Mouse (Mus musculus) thymus, postnatal 10 days (tissue): ENCODE results near the gene Pogz.
"Not testable (repeated sequence)": the region's sequence is repeated elsewhere in the genome, so short reads cannot be mapped to it uniquely, and the experiment has no call there.

Experiments
- DNase-seq, 2 experiments: peaks; one replicate each; pipeline ENCODE4 v3.0.0; 2021; ENCODE audit warnings: low spot score in 2 of 2

The Pogz gene

GRCm38 (mm10) chr3:94915903-94916741 is 78.8 kb downstream of the Pogz start:
- DNase-seq: peak in 1 of 2 experiments; percentile 8

- no peak for DNase-seq
Measured at GRCm38 (mm10) chr3:94917816-94918361, 80.5 kb downstream of the Pogz start.

- DNase-seq: no peak
Measured at GRCm38 (mm10) chr3:94918845-94919244, 81.5 kb downstream of the Pogz start.

- DNase-seq: no peak
Measured at GRCm38 (mm10) chr3:94921104-94921503, 83.7 kb downstream of the Pogz start.

DNA sequence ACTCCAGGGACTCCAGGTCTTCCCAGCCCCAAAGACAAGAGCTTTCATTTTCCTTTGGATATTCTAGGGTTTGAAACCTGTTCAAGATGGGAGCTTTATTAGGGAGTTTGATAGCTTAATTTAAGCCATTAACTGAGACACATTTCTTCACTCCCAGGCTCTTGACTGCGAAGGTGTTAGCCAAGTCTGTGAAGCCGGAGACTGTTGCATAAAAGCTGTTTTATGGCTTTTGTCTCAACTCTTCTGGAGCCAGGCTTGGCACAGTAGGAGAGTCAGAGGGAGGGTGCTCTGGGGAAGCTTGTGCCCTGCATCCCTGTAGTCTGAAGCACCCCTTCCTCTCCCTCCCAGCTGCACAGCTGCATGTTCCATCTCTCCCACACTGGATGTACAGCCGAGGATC is 85.0 kb downstream of the Pogz start:
- DNase-seq: no peak

DNA sequence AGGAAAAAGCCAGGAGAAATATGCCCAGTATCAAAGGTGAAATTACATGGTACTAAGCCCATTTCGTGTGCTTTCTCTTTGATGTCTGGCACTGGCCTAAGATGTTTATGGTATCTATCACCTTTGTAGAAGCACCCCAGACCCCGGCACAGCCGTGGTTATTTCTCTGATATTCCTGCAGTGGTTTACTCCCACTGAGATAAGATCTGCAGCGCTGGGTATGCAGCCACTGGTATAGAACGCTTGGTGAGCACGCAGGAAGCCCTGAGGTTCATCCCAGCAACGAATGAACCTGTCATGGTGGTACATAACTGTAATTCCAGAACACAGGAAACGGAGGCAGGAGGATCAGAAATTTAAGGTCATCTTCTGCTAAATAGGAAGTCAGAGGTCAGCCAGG is 87.3 kb downstream of the Pogz start:
- DNase-seq: no peak

DNA sequence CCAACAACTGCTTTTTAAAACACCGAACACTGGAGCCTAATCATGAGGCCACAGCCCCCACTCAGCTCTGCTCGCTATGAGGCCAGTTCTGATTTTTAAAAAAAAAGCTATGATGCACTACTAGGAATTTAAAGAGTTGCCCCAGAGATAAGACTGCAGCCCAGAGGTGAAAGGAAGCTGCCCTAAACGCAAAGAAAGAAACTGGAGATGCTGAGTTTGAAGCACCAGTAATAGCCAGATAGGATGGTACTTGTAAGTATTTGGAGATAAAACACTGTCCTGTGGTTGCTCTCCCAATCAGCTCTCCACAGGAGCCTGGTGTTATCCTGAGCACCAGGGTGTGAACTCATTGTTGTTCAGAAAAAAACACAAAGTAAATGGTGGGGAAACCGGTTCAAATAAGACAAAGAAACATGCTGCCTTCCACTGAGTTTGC is 89.0 kb downstream of the Pogz start:
- not testable (repeated sequence) for DNase-seq

DNA sequence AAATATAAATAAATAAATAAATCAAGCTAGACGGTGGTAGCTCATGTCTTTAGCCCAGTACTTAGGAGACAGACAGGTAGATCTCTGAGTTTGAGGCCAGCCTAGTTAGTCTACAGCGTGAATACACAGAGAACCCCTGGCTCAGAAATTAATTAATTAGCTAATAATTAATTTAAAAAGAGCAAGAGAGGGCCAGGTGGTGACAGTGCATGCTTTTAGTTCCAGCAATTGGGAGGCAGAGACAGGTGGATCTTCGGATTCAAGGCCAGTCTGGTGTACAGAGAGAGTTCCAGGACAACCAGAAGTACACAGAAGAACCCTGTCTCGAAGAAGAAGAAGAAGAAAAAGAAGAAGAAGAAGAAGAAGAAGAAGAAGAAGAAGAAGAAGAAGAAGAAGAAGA is 91.6 kb downstream of the Pogz start:
- not testable (repeated sequence) for DNase-seq

GRCm38 (mm10) chr3:94930386-94931266 is 93.3 kb downstream of the Pogz start:
- not testable (repeated sequence) for DNase-seq

DNA sequence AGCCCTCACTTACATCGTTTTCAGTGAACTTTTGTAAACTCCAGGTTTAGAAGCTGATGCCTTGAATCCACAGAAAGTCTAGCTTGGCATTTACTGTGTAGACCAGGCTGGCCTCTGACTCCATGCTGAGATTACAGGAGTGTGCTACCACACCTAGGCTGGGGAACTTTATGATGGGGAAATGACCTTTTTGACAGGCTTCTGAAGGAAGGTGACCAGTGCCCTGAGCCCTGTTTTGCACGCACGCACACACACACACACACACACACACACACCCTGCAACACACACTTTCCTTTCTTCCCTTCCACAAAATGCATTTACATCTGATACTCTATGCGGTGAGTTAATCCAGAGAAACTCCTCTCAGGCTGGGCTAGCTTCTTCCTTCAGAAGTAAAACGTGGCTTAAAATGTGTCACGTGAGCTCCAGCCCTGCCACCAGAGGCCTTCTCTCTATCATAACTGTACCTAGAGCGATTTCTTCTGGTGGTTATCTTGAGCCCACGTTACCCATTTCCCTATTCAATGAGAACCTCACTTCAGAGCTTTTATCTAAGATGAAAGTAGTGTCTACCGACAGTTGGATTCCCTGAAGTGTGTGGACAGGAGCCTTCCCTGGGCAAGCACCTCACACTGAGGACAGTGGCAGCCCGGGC is 94.2 kb downstream of the Pogz start:
- DNase-seq: not testable (repeated sequence)
